Mouse (Mus musculus): Measurements from ENCODE around the gene Fbxl15. TPM values are rescaled to one million over a fixed set of nuclear protein-coding genes. Genes with fewer than 3 reads are reported as not detected.

Gene Fbxl15
- polyA plus RNA-seq, 1 experiment from 2014 or later: 11.8 TPM

- Histone ChIP-seq H3K4me2 (ENCODE audit: low read length) (no peak overlapping the region), H3K4me1 (ENCODE audit: control insufficient read depth in 2 of 2, insufficient read depth in 2 of 2, low read length in 2 of 2) (peaks cover 5 to 17% of the 10 kb centered on the region in 2 experiments), H3K27ac (replicated peaks in 1 of 2; ENCODE audit: control insufficient read depth in 1 of 2, insufficient read depth in 1 of 2, low read depth in 2 of 2, low read length in 2 of 2) (no peak overlapping the region), H3K9me3 (ENCODE audit: control insufficient read depth, low read length) (no peaks in the 10 kb centered on the region), H3K36me3 (ENCODE audit: control insufficient read depth, insufficient read depth, low read length) (peaks cover 25% of the 10 kb centered on the region), H3K27me3 (ENCODE audit: control insufficient read depth, insufficient read depth, low read length) (peaks cover 7% of the 10 kb centered on the region), H3K9ac (ENCODE audit: low read length) (no peak overlapping the region), H3K4me3 (ENCODE audit: control insufficient read depth in 1 of 2, insufficient read depth in 1 of 2, low read depth in 1 of 2, low read length in 2 of 2) (no peak overlapping the region)
- ATAC-seq (ENCODE audit: insufficient number of reproducible peaks, insufficient read depth, low FRiP score, low read depth): no peak
- 76% methylated on average over 3 of the region's 3 CpGs for WGBS
These were observed 4.0 kb downstream of the Fbxl15 start for GRCm38 (mm10) chr19:46331936-46332335.

- H3K4me2 ChIP-seq (ENCODE audit: low read length): no peak overlapping the region
- H3K4me1 ChIP-seq (ENCODE audit: control insufficient read depth in 2 of 2, insufficient read depth in 2 of 2, low read length in 2 of 2): peaks cover 7 to 17% of the 10 kb centered on the region in 2 experiments
- H3K27me3 ChIP-seq (ENCODE audit: control insufficient read depth, insufficient read depth, low read length): no peaks in the 10 kb centered on the region
- no peak overlapping the region for H3K27ac ChIP-seq (replicated peaks in 1 of 2; ENCODE audit: control insufficient read depth in 1 of 2, insufficient read depth in 1 of 2, low read depth in 2 of 2, low read length in 2 of 2)
- H3K9ac ChIP-seq (ENCODE audit: low read length): no peak overlapping the region
- no peak overlapping the region for H3K4me3 ChIP-seq (ENCODE audit: control insufficient read depth in 1 of 2, insufficient read depth in 1 of 2, low read depth in 1 of 2, low read length in 2 of 2)
- WGBS: 72% methylated on average over 7 of the region's 7 CpGs
- no peaks in the 10 kb centered on the region for H3K9me3 ChIP-seq (ENCODE audit: control insufficient read depth, low read length)
- peaks cover 25% of the 10 kb centered on the region for H3K36me3 ChIP-seq (ENCODE audit: control insufficient read depth, insufficient read depth, low read length)
- no peak for ATAC-seq (ENCODE audit: insufficient number of reproducible peaks, insufficient read depth, low FRiP score, low read depth)
These were observed 4.8 kb downstream of the Fbxl15 start for GRCm38 (mm10) chr19:46332721-46333339.

GRCm38 (mm10) chr19:46333906-46334305 lies 5.9 kb downstream of the Fbxl15 start:
- H3K4me1 ChIP-seq (ENCODE audit: control insufficient read depth in 2 of 2, insufficient read depth in 2 of 2, low read length in 2 of 2): peaks cover 8 to 19% of the 10 kb centered on the region in 2 experiments
- peaks cover 25% of the 10 kb centered on the region for H3K36me3 ChIP-seq (ENCODE audit: control insufficient read depth, insufficient read depth, low read length)
- no peak for ATAC-seq (ENCODE audit: insufficient number of reproducible peaks, insufficient read depth, low FRiP score, low read depth)
- H3K4me3 ChIP-seq (ENCODE audit: control insufficient read depth in 1 of 2, insufficient read depth in 1 of 2, low read depth in 1 of 2, low read length in 2 of 2): no peak overlapping the region
- H3K27ac ChIP-seq (replicated peaks in 1 of 2; ENCODE audit: control insufficient read depth in 1 of 2, insufficient read depth in 1 of 2, low read depth in 2 of 2, low read length in 2 of 2): no peak overlapping the region
- WGBS: 78% methylated on average over 3 of the region's 3 CpGs
- no peaks in the 10 kb centered on the region for H3K27me3 ChIP-seq (ENCODE audit: control insufficient read depth, insufficient read depth, low read length)
- H3K9ac ChIP-seq (ENCODE audit: low read length): no peak overlapping the region
- no peaks in the 10 kb centered on the region for H3K9me3 ChIP-seq (ENCODE audit: control insufficient read depth, low read length)
- H3K4me2 ChIP-seq (ENCODE audit: low read length): no peak overlapping the region

GRCm38 (mm10) chr19:46337719-46338330 lies 9.8 kb downstream of the Fbxl15 start:
- WGBS: 38% methylated on average over 15 of the region's 15 CpGs
- Histone ChIP-seq H3K4me2 (ENCODE audit: low read length) (peak overlapping the region; percentile 77), H3K9ac (ENCODE audit: low read length) (peak overlapping the region; percentile 81), H3K27ac (replicated peaks in 1 of 2; ENCODE audit: control insufficient read depth in 1 of 2, insufficient read depth in 1 of 2, low read depth in 2 of 2, low read length in 2 of 2) (peak overlapping the region in 1 of 2 experiments; percentile 35; a peak in 1 of 4 replicates), H3K27me3 (ENCODE audit: control insufficient read depth, insufficient read depth, low read length) (no peaks in the 10 kb centered on the region), H3K36me3 (ENCODE audit: control insufficient read depth, insufficient read depth, low read length) (no peaks in the 10 kb centered on the region), H3K4me1 (ENCODE audit: control insufficient read depth in 2 of 2, insufficient read depth in 2 of 2, low read length in 2 of 2) (peaks cover 5 to 12% of the 10 kb centered on the region in 2 experiments), H3K9me3 (ENCODE audit: control insufficient read depth, low read length) (no peaks in the 10 kb centered on the region), H3K4me3 (ENCODE audit: control insufficient read depth in 1 of 2, insufficient read depth in 1 of 2, low read depth in 1 of 2, low read length in 2 of 2) (peak overlapping the region; percentile 58 to 66)
- ATAC-seq (ENCODE audit: insufficient number of reproducible peaks, insufficient read depth, low FRiP score, low read depth): no peak

- peak within 1 kb of the TSS in 1 of 2 experiments; percentile 35; a peak in 1 of 4 replicates for H3K27ac ChIP-seq (replicated peaks in 1 of 2; ENCODE audit: control insufficient read depth in 1 of 2, insufficient read depth in 1 of 2, low read depth in 2 of 2, low read length in 2 of 2)
- peaks cover 5 to 12% of the 10 kb centered on the region in 2 experiments for H3K4me1 ChIP-seq (ENCODE audit: control insufficient read depth in 2 of 2, insufficient read depth in 2 of 2, low read length in 2 of 2)
- peak within 1 kb of the TSS; percentile 58 to 66 for H3K4me3 ChIP-seq (ENCODE audit: control insufficient read depth in 1 of 2, insufficient read depth in 1 of 2, low read depth in 1 of 2, low read length in 2 of 2)
- WGBS: 1% methylated on average over 31 of the region's 31 CpGs
- no peaks in the 10 kb centered on the region for H3K36me3 ChIP-seq (ENCODE audit: control insufficient read depth, insufficient read depth, low read length)
- no peaks in the 10 kb centered on the region for H3K27me3 ChIP-seq (ENCODE audit: control insufficient read depth, insufficient read depth, low read length)
- H3K9ac ChIP-seq (ENCODE audit: low read length): peak within 1 kb of the TSS; percentile 81
- H3K4me2 ChIP-seq (ENCODE audit: low read length): peak within 1 kb of the TSS; percentile 77
- H3K9me3 ChIP-seq (ENCODE audit: control insufficient read depth, low read length): no peaks in the 10 kb centered on the region
- ATAC-seq (ENCODE audit: insufficient number of reproducible peaks, insufficient read depth, low FRiP score, low read depth): peak; percentile 87
These were observed 10.4 kb downstream of the Fbxl15 start, which contains the start of gene Cuedc2 for GRCm38 (mm10) chr19:46338331-46338936. Gene Cuedc2 (minus strand): TSS chr19:46338702.

GRCm38 (mm10) chr19:46338942-46339286 lies 10.9 kb downstream of the Fbxl15 start:
- peak overlapping the region; percentile 41 for H3K9ac ChIP-seq (ENCODE audit: low read length)

GRCm38 (mm10) chr19:46339287-46339971 lies 11.4 kb downstream of the Fbxl15 start:
- Histone ChIP-seq H3K9ac (ENCODE audit: low read length) (0 out of 2 replicates have a peak overlapping the region, but pooled peaks have one; percentile 41), H3K4me3 (ENCODE audit: control insufficient read depth in 1 of 2, insufficient read depth in 1 of 2, low read depth in 1 of 2, low read length in 2 of 2) (0 out of 4 replicates have a peak overlapping the region, but pooled peaks of 1 of the 2 experiments have one; percentile 66), H3K27ac (replicated peaks in 1 of 2; ENCODE audit: control insufficient read depth in 1 of 2, insufficient read depth in 1 of 2, low read depth in 2 of 2, low read length in 2 of 2) (peak overlapping the region in 1 of 2 experiments; percentile 31; a peak in 1 of 4 replicates), H3K27me3 (ENCODE audit: control insufficient read depth, insufficient read depth, low read length) (peaks cover 4% of the 10 kb centered on the region; the same call in 1 of the 2 replicates), H3K9me3 (ENCODE audit: control insufficient read depth, low read length) (no peaks in the 10 kb centered on the region), H3K4me1 (ENCODE audit: control insufficient read depth in 2 of 2, insufficient read depth in 2 of 2, low read length in 2 of 2) (peaks cover 5 to 12% of the 10 kb centered on the region in 2 experiments), H3K36me3 (ENCODE audit: control insufficient read depth, insufficient read depth, low read length) (no peaks in the 10 kb centered on the region), H3K4me2 (ENCODE audit: low read length) (peak overlapping the region; percentile 61)
- 66% methylated on average over 7 of the region's 7 CpGs for WGBS
- ATAC-seq (ENCODE audit: insufficient number of reproducible peaks, insufficient read depth, low FRiP score, low read depth): no peak

More at GRCm38 (mm10) chr19:46338942-46339286, 10.9 kb downstream of the Fbxl15 start:
- ATAC-seq (ENCODE audit: insufficient number of reproducible peaks, insufficient read depth, low FRiP score, low read depth): no peak
- Histone ChIP-seq H3K27ac (replicated peaks in 1 of 2; ENCODE audit: control insufficient read depth in 1 of 2, insufficient read depth in 1 of 2, low read depth in 2 of 2, low read length in 2 of 2) (peak overlapping the region in 1 of 2 experiments; percentile 31; a peak in 1 of 4 replicates), H3K4me3 (ENCODE audit: control insufficient read depth in 1 of 2, insufficient read depth in 1 of 2, low read depth in 1 of 2, low read length in 2 of 2) (peak overlapping the region; percentile 18 to 66; a peak in 3 of 4 replicates), H3K4me1 (ENCODE audit: control insufficient read depth in 2 of 2, insufficient read depth in 2 of 2, low read length in 2 of 2) (peaks cover 5 to 12% of the 10 kb centered on the region in 2 experiments), H3K36me3 (ENCODE audit: control insufficient read depth, insufficient read depth, low read length) (no peaks in the 10 kb centered on the region), H3K4me2 (ENCODE audit: low read length) (peak overlapping the region; percentile 61), H3K9me3 (ENCODE audit: control insufficient read depth, low read length) (no peaks in the 10 kb centered on the region), H3K27me3 (ENCODE audit: control insufficient read depth, insufficient read depth, low read length) (no peaks in the 10 kb centered on the region)
- 51% methylated on average over 6 of the region's 6 CpGs for WGBS
